Mouse (Mus musculus) left cerebral cortex, postnatal 10 days (tissue): ENCODE measurements around the gene Trank1. TPM values are rescaled to one million over a fixed set of nuclear protein-coding genes. Genes with fewer than 3 reads are reported as not detected.

Source experiments
- DNase-seq, 2 experiments: peaks; one replicate each; pipeline ENCODE4 v3.0.0; 2021 to 2022; ENCODE audit warnings: low spot score in 2 of 2, mixed read lengths in 1 of 2; ENCODE audit errors: extremely low spot score in 1 of 2
- intact Hi-C: fragments of 180-260 bp; cut with DNase I; formaldehyde crosslinking; loops from one replicate; pipeline ENCODE4 v1.15.1; 2025
- total RNA-seq, 2 experiments: library from RNA; stranded (reverse); gene quantifications; 2 replicates each; pipeline ENCODE4 v1.2.3; 2021

The Trank1 gene
- total RNA-seq, 2 experiments from 2014 or later = 189 to 196 TPM

- no peak for DNase-seq
- intact Hi-C loops = no loop called here
Observed at GRCm38 (mm10) chr9:111404346-111405079, 93.0 kb downstream of the Trank1 start.

GRCm38 (mm10) chr9:111405080-111405428 is 93.5 kb downstream of the Trank1 start:
- intact Hi-C loops = no loop called here
- DNase-seq = no peak

GRCm38 (mm10) chr9:111408012-111408411 is 96.5 kb downstream of the Trank1 start:
- peak in 1 of 2 experiments; percentile 46 for DNase-seq
- intact Hi-C loops = no loop called here

GRCm38 (mm10) chr9:111408427-111408826 is 96.9 kb downstream of the Trank1 start:
- DNase-seq = peak in 1 of 2 experiments; percentile 38
- intact Hi-C loops = no loop called here

- peak; percentile 51 to 79 for DNase-seq
- intact Hi-C loops = no loop called here
Observed at GRCm38 (mm10) chr9:111412471-111413160, 101.1 kb downstream of the Trank1 start.

- DNase-seq = no peak
- intact Hi-C loops = no loop called here
Observed at GRCm38 (mm10) chr9:111421862-111422261, 110.3 kb downstream of the Trank1 start.

- intact Hi-C loops = no loop called here
- DNase-seq = no peak
Observed at GRCm38 (mm10) chr9:111422567-111422966, 111.0 kb downstream of the Trank1 start.

- intact Hi-C loops = no loop called here
- peak in 1 of 2 experiments; percentile 72 for DNase-seq
Observed at GRCm38 (mm10) chr9:111425113-111425512, 113.6 kb downstream of the Trank1 start.

GRCm38 (mm10) chr9:111425952-111426351 is 114.4 kb downstream of the Trank1 start:
- intact Hi-C loops = no loop called here
- DNase-seq = no peak

GRCm38 (mm10) chr9:111427891-111428555 is 116.5 kb downstream of the Trank1 start:
- no peak for DNase-seq
- intact Hi-C loops = no loop called here

- DNase-seq = no peak
- intact Hi-C loops = no loop called here
Observed at GRCm38 (mm10) chr9:111428698-111429362, 117.3 kb downstream of the Trank1 start.

GRCm38 (mm10) chr9:111429363-111429750 is 117.8 kb downstream of the Trank1 start:
- intact Hi-C loops = no loop called here
- no peak for DNase-seq

GRCm38 (mm10) chr9:111435429-111435828 is 123.9 kb downstream of the Trank1 start:
- intact Hi-C loops = no loop called here
- no peak for DNase-seq

- intact Hi-C loops = no loop called here
Observed at GRCm38 (mm10) chr9:111438904-111439835, 127.6 kb downstream of the Trank1 start, which contains the start of gene Dclk3. TSS of gene Dclk3 (plus strand) at chr9:111439081.

GRCm38 (mm10) chr9:111439836-111440201 is 128.3 kb downstream of the Trank1 start:
- intact Hi-C loops = no loop called here
- peak in 1 of 2 experiments; percentile 62 for DNase-seq

More at GRCm38 (mm10) chr9:111438904-111439835, 127.6 kb downstream of the Trank1 start, which contains the start of gene Dclk3:
- peak in 1 of 2 experiments; percentile 66 for DNase-seq

GRCm38 (mm10) chr9:111440446-111440845 is 128.9 kb downstream of the Trank1 start:
- intact Hi-C loops = no loop called here
- DNase-seq = no peak

GRCm38 (mm10) chr9:111441151-111441550 is 129.6 kb downstream of the Trank1 start:
- DNase-seq = no peak
- intact Hi-C loops = no loop called here
